Mouse (Mus musculus) monocyte, adult 5-6 weeks (primary cell): Measurements from ENCODE around the gene Unk. TPM values are rescaled to one million over a fixed set of nuclear protein-coding genes. Genes with fewer than 3 reads are reported as not detected.
"Not testable (repeated sequence)": the region's sequence is repeated elsewhere in the genome, so short reads cannot be mapped to it uniquely, and the experiment has no call there.

Experiments
- ATAC-seq: fragments of 153-309, 156-312 bp; replicated peaks from 2 replicates; pipeline ENCODE4 v1.8.0; 2017; ENCODE audit warnings: mild to moderate bottlenecking; ENCODE audit not compliant: low TSS enrichment, insufficient number of reproducible peaks, severe bottlenecking, poor library complexity, low FRiP score
- total RNA-seq: library from RNA; stranded (forward); fragments of 200-1000, 200-491, 200-594 nt; gene quantifications from 3 replicates; pipeline ENCODE4 v1.2.3, GENCODE M21; 2017

Gene Unk
- total RNA-seq, 1 experiment from 2014 or later = 8.3 TPM

- ATAC-seq = peak; percentile 51
Observed at GRCm38 (mm10) chr11:116078221-116078620, 48.1 kb downstream of the Unk start.

- no peak for ATAC-seq
Observed at GRCm38 (mm10) chr11:116078676-116079320, 48.7 kb downstream of the Unk start.

- no peak for ATAC-seq
Observed at GRCm38 (mm10) chr11:116079511-116079910, 49.4 kb downstream of the Unk start.

DNA sequence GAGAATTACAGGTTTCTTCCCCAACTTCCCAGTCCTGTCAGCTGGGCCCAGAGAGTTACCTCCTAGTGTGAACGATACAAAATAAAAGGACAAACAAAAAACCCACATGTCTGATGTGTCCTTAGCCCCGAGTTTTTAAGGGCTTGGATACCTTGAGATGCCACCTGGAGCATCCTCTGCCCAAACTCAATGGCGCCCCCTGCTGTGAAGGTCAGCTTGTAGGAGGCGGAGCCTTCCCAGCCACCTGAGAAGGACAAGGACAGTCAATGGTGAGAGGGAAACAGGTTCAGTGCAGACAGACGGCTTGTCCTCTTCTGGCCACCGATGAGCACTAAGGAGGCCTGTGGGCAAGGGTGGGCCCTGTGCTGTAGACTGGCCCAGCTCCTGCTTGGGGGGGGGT is 51.0 kb downstream of the Unk start:
- no peak for ATAC-seq

GRCm38 (mm10) chr11:116083096-116083672 is 53.1 kb downstream of the Unk start:
- ATAC-seq = no peak

DNA sequence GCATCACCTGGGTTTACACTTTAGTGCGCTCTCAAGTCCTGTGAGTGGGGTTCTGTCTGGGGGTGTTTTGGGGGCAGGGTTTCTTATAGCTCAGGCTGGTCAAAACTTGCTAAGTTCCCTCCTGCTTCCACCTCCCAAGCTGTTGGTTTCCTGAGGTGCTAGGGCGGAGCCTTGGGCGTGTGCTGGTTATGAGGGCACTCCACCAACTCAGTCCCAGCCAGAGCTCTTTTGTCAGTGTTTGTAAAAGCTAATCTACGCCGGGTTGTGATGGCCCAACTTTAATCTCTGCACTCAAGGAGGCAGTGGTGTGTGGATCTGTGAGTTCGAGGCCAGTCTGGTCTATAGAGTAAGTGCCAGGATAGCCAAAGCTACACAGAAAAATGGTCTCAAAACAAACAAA is 54.0 kb downstream of the Unk start:
- ATAC-seq = no peak

DNA sequence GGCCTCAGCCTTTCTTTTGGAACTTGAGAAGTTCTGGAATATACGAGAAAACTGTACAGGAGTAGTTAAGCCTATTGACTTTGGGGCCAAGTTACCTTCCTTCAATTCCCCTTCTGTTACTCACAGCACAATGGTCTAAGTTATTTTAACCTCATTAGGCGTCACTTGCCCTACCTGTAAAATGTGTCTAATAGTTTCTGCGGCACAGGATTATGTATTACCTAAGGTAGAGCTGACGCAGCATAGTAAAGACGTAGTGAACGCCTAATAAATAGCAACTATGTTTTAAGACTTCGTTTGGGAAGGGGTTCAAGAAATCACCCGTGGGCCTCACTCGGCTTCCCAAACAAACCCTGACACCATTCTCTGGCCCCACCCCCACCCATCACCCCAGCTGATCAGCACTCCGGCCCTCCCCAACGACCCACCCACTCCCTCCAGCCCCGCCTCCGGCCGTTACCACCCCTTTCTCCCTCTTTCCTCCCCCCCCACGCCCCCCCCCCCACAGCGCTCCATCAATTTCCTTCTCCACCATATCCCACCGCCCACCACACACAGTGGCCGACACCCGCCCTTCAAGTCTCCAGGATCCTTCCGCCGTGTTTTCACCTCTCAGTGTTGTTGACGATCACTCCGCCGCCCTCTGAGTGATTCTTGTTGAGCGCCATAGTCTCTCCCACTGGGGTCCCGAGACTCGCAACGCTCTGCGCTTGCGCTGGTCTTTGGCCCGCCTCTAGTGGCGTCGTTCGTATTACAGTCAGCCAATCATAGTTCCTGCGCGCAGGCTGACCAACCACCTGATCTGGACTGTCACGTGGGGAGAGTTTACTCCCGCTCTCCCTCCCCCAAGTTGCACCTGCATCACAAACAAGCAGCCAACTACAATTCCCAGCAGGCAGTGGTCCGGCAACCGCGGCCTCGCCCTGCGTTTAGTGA is 56.4 kb downstream of the Unk start, which contains the start of gene Wbp2:
Gene Wbp2, minus strand, starts transcription at position 738 of the 936 bp plus-strand sequence.
- ATAC-seq = peak; percentile 96

- peak; percentile 41 for ATAC-seq
Observed at GRCm38 (mm10) chr11:116087194-116088130, 57.3 kb downstream of the Unk start.

DNA sequence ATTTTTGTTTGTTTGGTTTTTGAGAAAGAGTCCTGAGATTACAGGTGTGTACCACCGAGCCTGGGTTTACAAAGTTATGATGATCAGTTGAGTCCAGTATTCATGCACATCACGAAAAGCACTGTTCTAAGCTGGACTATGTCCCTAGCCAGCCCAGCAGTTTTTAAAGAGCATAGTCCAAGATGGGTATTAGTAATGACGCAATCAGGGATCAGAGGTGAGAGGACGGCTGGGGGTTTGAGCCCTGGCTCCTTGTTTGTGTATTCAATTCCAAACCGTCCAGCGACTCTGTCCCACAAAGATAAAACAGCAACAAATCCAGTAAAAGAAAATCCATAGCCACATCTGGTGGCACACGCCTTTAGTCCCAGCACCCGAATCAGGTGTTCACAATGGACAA is 58.1 kb downstream of the Unk start:
- no peak for ATAC-seq

DNA sequence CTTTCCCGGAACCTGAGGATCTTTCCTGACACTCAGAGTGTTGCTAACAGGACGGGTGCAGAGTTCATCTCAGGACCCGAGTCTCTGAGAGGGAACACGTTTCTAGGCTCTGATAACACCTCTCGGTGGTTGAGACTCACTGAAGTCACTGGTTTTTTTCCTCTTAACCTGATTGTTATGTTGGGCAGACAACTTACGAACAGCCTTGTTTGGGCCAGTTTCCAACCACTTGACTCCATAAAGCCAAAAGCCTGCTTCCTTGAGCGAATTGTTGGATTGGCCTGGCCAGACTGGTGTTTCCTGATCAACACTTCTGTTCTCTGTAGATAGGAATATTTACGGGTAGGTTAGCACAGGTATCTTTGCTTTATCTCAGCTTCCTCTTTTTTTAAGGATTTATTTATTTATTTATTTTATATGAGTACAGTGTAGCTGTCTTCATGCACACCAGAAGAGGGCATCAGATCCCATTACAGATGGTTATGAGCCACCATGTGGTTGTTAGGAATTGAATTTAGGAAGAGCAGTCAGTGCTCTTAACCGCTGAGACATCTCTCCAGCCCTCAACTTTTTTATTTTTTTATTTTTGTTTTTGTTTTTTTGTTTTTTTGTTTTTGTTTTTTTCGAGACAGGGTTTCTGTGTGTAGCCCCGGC is 58.7 kb downstream of the Unk start:
- ATAC-seq = no peak

- ATAC-seq = no peak
Observed at GRCm38 (mm10) chr11:116089545-116089944, 59.4 kb downstream of the Unk start.

GRCm38 (mm10) chr11:116091591-116091990 is 61.5 kb downstream of the Unk start:
- ATAC-seq = no peak

GRCm38 (mm10) chr11:116092959-116093358 is 62.8 kb downstream of the Unk start:
- ATAC-seq = not testable (repeated sequence)

DNA sequence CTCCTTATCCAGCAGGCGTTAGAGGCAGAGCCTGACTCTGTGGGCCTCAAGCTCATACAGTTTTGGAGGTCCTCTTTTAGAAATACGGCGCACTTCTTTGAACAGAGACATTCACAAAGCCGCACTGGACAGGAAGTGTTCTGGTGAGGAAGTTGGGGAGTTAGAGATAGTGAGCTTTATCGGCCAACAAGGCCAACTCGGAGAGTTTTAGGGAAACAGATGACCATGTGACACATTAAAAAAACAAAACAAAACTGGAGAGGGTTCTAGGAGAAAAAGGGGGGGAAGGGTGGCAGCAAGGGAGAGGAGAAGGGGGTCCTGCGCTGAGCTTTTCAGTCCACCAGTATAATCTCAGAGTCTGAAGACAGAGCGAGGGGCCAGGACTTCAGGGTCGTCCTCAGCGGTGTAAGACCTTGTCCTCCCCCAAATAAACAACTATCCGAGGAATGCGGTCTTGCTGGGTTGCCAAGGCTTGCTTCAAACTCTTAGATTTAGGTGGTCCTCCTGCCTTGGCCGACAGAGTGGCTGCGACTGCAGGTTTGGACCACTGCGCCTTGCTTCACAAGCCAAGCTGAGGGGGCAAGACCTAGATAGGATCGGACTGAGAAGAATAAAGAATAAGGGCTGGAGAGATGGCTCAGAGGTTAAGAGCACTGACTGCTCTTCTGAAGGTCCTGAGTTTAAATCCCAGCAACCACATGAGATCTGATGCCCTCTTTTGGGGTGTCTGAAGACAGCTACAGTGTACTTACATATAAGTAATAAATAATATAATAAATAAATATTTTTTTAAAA is 63.8 kb downstream of the Unk start:
- peak; percentile 55 for ATAC-seq

DNA sequence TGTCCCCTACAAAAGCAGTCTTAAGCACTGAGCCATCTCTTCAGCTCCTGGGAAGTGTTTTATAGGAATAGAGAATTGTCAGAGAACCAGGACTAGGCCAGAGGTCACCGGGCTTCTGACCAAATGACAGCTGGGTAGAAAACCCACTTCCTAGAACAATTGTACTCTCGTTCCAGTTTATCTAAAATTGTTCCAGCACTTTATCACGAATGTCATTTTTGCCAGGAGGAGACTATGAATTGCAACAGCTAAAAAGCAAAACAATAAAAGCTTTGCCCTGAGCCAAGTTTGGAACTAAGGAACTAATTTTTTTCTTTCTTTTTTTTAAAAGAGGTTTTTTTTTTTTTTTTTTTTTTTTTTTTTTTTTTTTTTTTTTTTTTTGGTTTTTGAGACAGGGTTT is 65.5 kb downstream of the Unk start:
- no peak for ATAC-seq

- ATAC-seq = 0 out of 2 replicates have a peak, but pooled peaks have one; percentile 36
Observed at GRCm38 (mm10) chr11:116096213-116097108, 66.3 kb downstream of the Unk start.
